Mouse (Mus musculus) kidney, adult 2 months (tissue): Measurements from ENCODE around the gene Spata16. TPM values are rescaled to one million over a fixed set of nuclear protein-coding genes. Genes with fewer than 3 reads are reported as not detected.

Source experiments
- DNase-seq: peaks from one replicate; pipeline ENCODE4 v3.0.0; 2021
- H3K27ac ChIP-seq: fragments of 200-500 bp; 2 replicates; pipeline ENCODE4 v1.5.1; 2012; ENCODE audit warnings: low read depth, low read length, control low read depth, inconsistent platforms; ENCODE audit not compliant: insufficient read depth
- H3K27me3 ChIP-seq: fragments of 200-500 bp; replicated peaks from 2 replicates; pipeline ENCODE4 v1.6.1; 2012; ENCODE audit warnings: mild to moderate bottlenecking, moderate library complexity, low read length, inconsistent platforms; ENCODE audit not compliant: control insufficient read depth, insufficient read depth
- H3K36me3 ChIP-seq: fragments of 200-500 bp; 2 replicates; pipeline ENCODE4 v1.6.1; 2012; ENCODE audit warnings: mild to moderate bottlenecking, moderate library complexity, low read length, inconsistent platforms; ENCODE audit not compliant: control insufficient read depth, insufficient read depth
- H3K4me1 ChIP-seq: fragments of 200-500 bp; 2 replicates; pipeline ENCODE4 v1.6.1; 2011; ENCODE audit warnings: low read length; ENCODE audit not compliant: control insufficient read depth, insufficient read depth
- H3K4me3 ChIP-seq: fragments of 200-500 bp; 2 replicates; pipeline ENCODE4 v1.5.1; 2011; ENCODE audit warnings: mild to moderate bottlenecking, low read depth, low read length, control low read depth; ENCODE audit not compliant: insufficient read depth
- CTCF ChIP-seq: fragments of 200-500 bp; conservative IDR thresholded peaks from 2 replicates; pipeline ENCODE4 v1.5.1; 2011; ENCODE audit warnings: low read depth, mild to moderate bottlenecking, control low read depth, low read length, moderate library complexity, mixed read lengths; ENCODE audit not compliant: insufficient read depth, insufficient read length
- POLR2A ChIP-seq: fragments of 200-500 bp; IDR thresholded peaks from one replicate; pipeline ENCODE4 v1.6.1; 2011; ENCODE audit warnings: low read depth, low read length, control low read depth
- WGBS: fragments of 180-500 bp; shearing (Covaris S2); methylation state at CpG from one replicate; pipeline ENCODE4 v1.1.7; 2018; 5-methylcytosine and 5-hydroxymethylcytosine counted together
- polyA plus RNA-seq: library from polyadenylated mRNA; depleted of rRNA; stranded (reverse); fragments of >200 nt; gene quantifications from 2 replicates; pipeline ENCODE4 v1.2.3, GENCODE M21; 2012

Gene Spata16
- polyA plus RNA-seq, 1 experiment, result 0.13 TPM

DNA sequence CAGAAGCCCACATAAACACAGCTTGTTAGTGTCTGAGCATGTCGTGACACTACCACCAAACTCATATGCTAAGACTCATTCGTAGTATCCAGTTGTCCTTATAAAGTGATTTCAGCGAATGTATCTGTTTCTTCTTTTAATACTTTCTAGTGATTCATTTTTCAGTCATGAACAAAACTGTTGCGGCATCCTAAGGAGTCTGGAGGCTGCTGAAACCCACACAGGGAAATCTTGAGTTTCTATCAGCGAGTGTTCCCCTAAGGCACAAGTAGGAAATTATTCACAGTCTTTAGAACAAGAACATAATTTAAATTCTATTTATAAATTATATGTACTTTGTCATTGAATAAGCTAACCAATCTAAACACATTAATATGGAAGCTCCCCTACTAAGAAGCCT, 216.1 kb downstream of the Spata16 start:
- no peaks in the 10 kb centered on the region for H3K36me3 ChIP-seq
- no peak overlapping the region for H3K27ac ChIP-seq
- 82% methylated on average over 5 of the region's 5 CpGs for WGBS
- no peak overlapping the region for H3K4me3 ChIP-seq
- H3K4me1 ChIP-seq, result no peaks in the 10 kb centered on the region
- no peaks in the 10 kb centered on the region for H3K27me3 ChIP-seq
- DNase-seq, result no peak
- TF ChIP-seq CTCF (no peak), POLR2A (no peak)

- no peaks in the 10 kb centered on the region for H3K4me1 ChIP-seq
- H3K36me3 ChIP-seq, result no peaks in the 10 kb centered on the region
- no peak overlapping the region for H3K4me3 ChIP-seq
- no peak for DNase-seq
- H3K27me3 ChIP-seq, result no peaks in the 10 kb centered on the region
- 75% methylated on average over 2 of the region's 2 CpGs for WGBS
- TF ChIP-seq CTCF, result no peak
- TF ChIP-seq POLR2A, result no peak
- no peak overlapping the region for H3K27ac ChIP-seq
These were observed 237.3 kb downstream of the Spata16 start for GRCm38 (mm10) chr3:26874706-26875105.

DNA sequence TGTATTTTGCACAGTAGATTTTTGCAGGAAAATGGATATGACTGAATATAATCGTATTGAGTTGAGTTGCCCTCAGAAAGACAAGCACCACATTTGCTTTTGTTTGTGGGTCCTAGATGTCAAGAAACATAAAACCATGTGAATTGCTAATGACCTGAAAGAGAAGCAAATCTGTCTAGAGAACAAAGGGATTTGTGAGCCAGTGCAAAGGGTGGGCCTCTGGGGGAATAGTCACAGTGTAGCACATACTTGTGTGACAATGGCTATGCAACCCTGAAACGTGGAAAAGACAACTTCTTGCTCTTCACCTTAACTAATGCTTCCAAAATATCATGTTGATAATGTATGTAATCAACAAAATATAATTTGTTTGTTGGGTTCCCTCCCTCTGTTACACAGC, 239.9 kb downstream of the Spata16 start:
- TF ChIP-seq POLR2A, result no peak
- Histone ChIP-seq H3K36me3 (no peaks in the 10 kb centered on the region), H3K4me1 (no peaks in the 10 kb centered on the region), H3K4me3 (no peak overlapping the region), H3K27ac (no peak overlapping the region), H3K27me3 (no peaks in the 10 kb centered on the region)
- 59% methylated on average over 2 of the region's 2 CpGs for WGBS
- DNase-seq, result no peak

- Histone ChIP-seq H3K27me3 (no peaks in the 10 kb centered on the region), H3K4me1 (no peaks in the 10 kb centered on the region), H3K36me3 (no peaks in the 10 kb centered on the region), H3K4me3 (no peak overlapping the region), H3K27ac (no peak overlapping the region)
- DNase-seq, result no peak
- WGBS, result 71% methylated on average over 1 of the region's 1 CpGs
- TF ChIP-seq CTCF, result no peak
- no peak for TF ChIP-seq POLR2A
These were observed 279.2 kb downstream of the Spata16 start for GRCm38 (mm10) chr3:26916607-26917006.

GRCm38 (mm10) chr3:26920986-26921385, 283.6 kb downstream of the Spata16 start:
- H3K27ac ChIP-seq, result no peak overlapping the region
- WGBS, result 58% methylated on average over 7 of the region's 7 CpGs
- no peak for DNase-seq
- no peaks in the 10 kb centered on the region for H3K36me3 ChIP-seq
- TF ChIP-seq CTCF (no peak), POLR2A (no peak)
- no peaks in the 10 kb centered on the region for H3K27me3 ChIP-seq
- H3K4me1 ChIP-seq, result no peaks in the 10 kb centered on the region
- H3K4me3 ChIP-seq, result no peak overlapping the region

- TF ChIP-seq POLR2A (no peak), CTCF (no peak)
- WGBS, result 94% methylated on average over 2 of the region's 2 CpGs
- no peak overlapping the region for H3K27ac ChIP-seq
These were observed 284.2 kb downstream of the Spata16 start for GRCm38 (mm10) chr3:26921576-26921975.

DNA sequence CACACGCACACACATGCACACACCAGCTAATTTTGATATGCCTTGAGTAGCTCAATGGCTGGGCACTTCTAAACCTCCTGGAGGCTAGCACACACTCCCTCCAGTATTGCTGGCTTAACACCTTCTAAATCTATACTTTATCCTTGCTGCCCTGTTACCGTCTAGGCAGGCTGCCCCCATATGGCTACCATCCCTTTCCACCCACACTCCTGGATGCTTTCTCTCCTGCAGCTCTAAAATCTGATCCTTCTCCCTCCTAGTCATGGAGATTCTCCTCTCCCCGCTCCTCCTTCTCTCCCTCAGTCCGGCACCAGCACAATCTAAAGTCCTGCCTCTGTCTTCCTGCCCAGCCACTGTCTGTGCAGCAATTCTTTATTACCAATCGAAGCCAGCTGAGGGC, 286.0 kb downstream of the Spata16 start:
- DNase-seq, result no peak
- 83% methylated on average over 5 of the region's 5 CpGs for WGBS
- Histone ChIP-seq H3K4me3 (no peak overlapping the region), H3K27ac (no peak overlapping the region), H3K4me1 (no peaks in the 10 kb centered on the region), H3K36me3 (no peaks in the 10 kb centered on the region), H3K27me3 (no peaks in the 10 kb centered on the region)
- TF ChIP-seq POLR2A, result no peak
- TF ChIP-seq CTCF, result no peak

More at GRCm38 (mm10) chr3:26921576-26921975, 284.2 kb downstream of the Spata16 start:
- Histone ChIP-seq H3K36me3 (no peaks in the 10 kb centered on the region), H3K27me3 (no peaks in the 10 kb centered on the region), H3K4me3 (no peak overlapping the region), H3K4me1 (no peaks in the 10 kb centered on the region)
- DNase-seq, result no peak

DNA sequence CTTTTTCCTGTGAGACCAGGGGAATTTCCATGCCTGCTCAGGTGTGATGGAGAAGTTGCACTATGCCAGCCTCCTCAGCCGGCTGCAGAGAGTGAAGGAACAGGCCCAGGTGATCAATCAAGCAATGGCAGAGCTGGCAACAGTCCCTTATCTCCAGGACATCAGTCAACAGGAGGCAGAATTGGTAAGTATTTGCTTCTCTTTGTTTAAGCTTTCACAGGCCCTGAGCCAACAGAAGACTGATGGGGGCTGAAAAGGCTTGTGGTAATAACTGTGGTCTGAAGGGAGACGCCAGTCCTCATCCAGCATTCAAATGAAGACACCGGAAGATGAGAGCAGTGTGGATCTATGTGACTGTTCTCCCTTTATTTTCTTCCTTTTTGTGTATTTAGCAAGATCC, 286.8 kb downstream of the Spata16 start:
- TF ChIP-seq POLR2A, result no peak
- H3K27ac ChIP-seq, result no peak overlapping the region
- H3K36me3 ChIP-seq, result no peaks in the 10 kb centered on the region
- no peaks in the 10 kb centered on the region for H3K4me1 ChIP-seq
- no peak for DNase-seq
- WGBS, result 63% methylated on average over 3 of the region's 3 CpGs
- no peak overlapping the region for H3K4me3 ChIP-seq
- H3K27me3 ChIP-seq, result no peaks in the 10 kb centered on the region
